Mouse (Mus musculus) MEL (cell line): ENCODE measurements at regions not wholly inside any gene's neighbourhood (a gene's known extent, or its start where the extent isn't known, plus 50 kb on each side); places are given as distances from the start of the nearest gene placed in this dataset.
"Not testable (repeated sequence)": the region's sequence is repeated elsewhere in the genome, so short reads cannot be mapped to it uniquely, and the experiment has no call there.

ENCODE experiments used
- DNase-seq: peaks from one replicate; pipeline ENCODE4 v3.0.0; 2011; ENCODE audit warnings: low read depth, low spot score
- H3K27ac ChIP-seq: 2 replicates; pipeline ENCODE4 v1.5.1; 2012; ENCODE audit warnings: low read depth, mild to moderate bottlenecking, control low read depth, low read length, moderate library complexity; ENCODE audit not compliant: control insufficient read depth
- H3K27me3 ChIP-seq, 2 experiments: fragments of 150-350 bp in 1 of 2; sonication (generic) in 1 of 2; 2 replicates each; pipeline ENCODE4 v1.6.1; 2012; ENCODE audit warnings: low read length in 2 of 2, mild to moderate bottlenecking in 2 of 2, improper control_type of control experiment in 1 of 2, moderate library complexity in 1 of 2; ENCODE audit not compliant: insufficient read depth in 2 of 2, control insufficient read depth in 1 of 2
- H3K36me3 ChIP-seq, 2 experiments: 2 replicates each; pipeline ENCODE4 v1.6.1; 2012 to 2014; ENCODE audit warnings: low read length in 2 of 2, improper control_type of control experiment in 1 of 2, inconsistent platforms in 1 of 2, mild to moderate bottlenecking in 1 of 2; ENCODE audit not compliant: insufficient read depth in 2 of 2, control insufficient read depth in 1 of 2
- H3K4me1 ChIP-seq, 2 experiments: fragments of 150-350 bp in 1 of 2; sonication (generic) in 1 of 2; 2 replicates each; pipeline ENCODE4 v1.6.1; 2012; ENCODE audit warnings: low read length in 2 of 2, improper control_type of control experiment in 1 of 2, mild to moderate bottlenecking in 1 of 2; ENCODE audit not compliant: insufficient read depth in 2 of 2, control insufficient read depth in 1 of 2
- H3K4me3 ChIP-seq, 2 experiments: fragments of 150-350 bp in 1 of 2; sonication (generic) in 1 of 2; 2 replicates each; pipeline ENCODE4 v1.5.1; 2012; ENCODE audit warnings: low read depth in 2 of 2, low read length in 2 of 2, mild to moderate bottlenecking in 2 of 2, moderate library complexity in 2 of 2, control low read depth in 1 of 2, improper control_type of control experiment in 1 of 2; ENCODE audit not compliant: control insufficient read depth in 1 of 2, insufficient read depth in 1 of 2
- H3K79me2 ChIP-seq: 2 replicates; pipeline ENCODE4 v1.6.1; 2012; ENCODE audit warnings: mild to moderate bottlenecking, low read length, moderate library complexity; ENCODE audit not compliant: control insufficient read depth, poor library complexity, insufficient read depth
- H3K9ac ChIP-seq: 2 replicates; pipeline ENCODE4 v1.6.1; 2012; ENCODE audit warnings: low read depth, mild to moderate bottlenecking, control low read depth, low read length, moderate library complexity; ENCODE audit not compliant: control insufficient read depth, poor library complexity, severe bottlenecking
- H3K9me3 ChIP-seq: fragments of 150-350 bp; sonication (generic); replicated peaks from 2 replicates; pipeline ENCODE4 v1.6.1; 2012; ENCODE audit warnings: mild to moderate bottlenecking, low read length, improper control_type of control experiment, moderate library complexity; ENCODE audit not compliant: insufficient read depth
- CHD2 ChIP-seq: IDR thresholded peaks from 2 replicates; pipeline ENCODE4 v1.6.1; 2011; ENCODE audit warnings: low read length, improper control_type of control experiment
- GABPA ChIP-seq: IDR thresholded peaks from 2 replicates; pipeline ENCODE4 v1.6.1; 2012; ENCODE audit warnings: low read depth, mild to moderate bottlenecking, inconsistent platforms, low read length, improper control_type of control experiment, moderate library complexity
- MAX ChIP-seq: IDR thresholded peaks from 2 replicates; pipeline ENCODE4 v1.6.1; 2011; ENCODE audit warnings: low read length, improper control_type of control experiment
- MXI1 ChIP-seq: IDR thresholded peaks from 2 replicates; pipeline ENCODE4 v1.6.1; 2011; ENCODE audit warnings: mild to moderate bottlenecking, low read depth, low read length, improper control_type of control experiment
- MYC ChIP-seq: IDR thresholded peaks from 2 replicates; pipeline ENCODE4 v1.6.1; 2011; ENCODE audit warnings: low read depth, mild to moderate bottlenecking, low read length, improper control_type of control experiment, moderate library complexity
- NRF1 ChIP-seq: IDR thresholded peaks from 2 replicates; pipeline ENCODE4 v1.6.1; 2014; ENCODE audit warnings: low read depth, mild to moderate bottlenecking, inconsistent platforms, low read length, improper control_type of control experiment, moderate library complexity; ENCODE audit not compliant: poor library complexity, insufficient read depth, severe bottlenecking
- POLR2AphosphoS2 ChIP-seq: IDR thresholded peaks from 2 replicates; pipeline ENCODE4 v1.6.1; 2011; ENCODE audit warnings: low read length, improper control_type of control experiment
- RCOR1 ChIP-seq: IDR thresholded peaks from 2 replicates; pipeline ENCODE4 v1.6.1; 2012; ENCODE audit warnings: low read depth, mild to moderate bottlenecking, inconsistent platforms, low read length, improper control_type of control experiment
- SIN3A ChIP-seq: IDR thresholded peaks from 2 replicates; pipeline ENCODE4 v1.6.1; 2012; ENCODE audit warnings: low read length, improper control_type of control experiment, inconsistent platforms
- TAL1 ChIP-seq: IDR thresholded peaks from 2 replicates; pipeline ENCODE4 v1.6.1; 2012; ENCODE audit warnings: mild to moderate bottlenecking, inconsistent platforms, low read length, moderate library complexity, mixed read lengths
- TCF12 ChIP-seq: IDR thresholded peaks from 2 replicates; pipeline ENCODE4 v1.6.1; 2014; ENCODE audit warnings: low read depth, mild to moderate bottlenecking, inconsistent platforms, low read length, improper control_type of control experiment, moderate library complexity
- ZC3H11A ChIP-seq: IDR thresholded peaks from 2 replicates; pipeline ENCODE4 v1.6.1; 2012; ENCODE audit warnings: low read depth, mild to moderate bottlenecking, inconsistent platforms, low read length, improper control_type of control experiment
- ZKSCAN1 ChIP-seq: IDR thresholded peaks from 2 replicates; pipeline ENCODE4 v1.6.1; 2012; ENCODE audit warnings: low read depth, mild to moderate bottlenecking, inconsistent platforms, low read length, improper control_type of control experiment, moderate library complexity
- ZMIZ1 ChIP-seq: IDR thresholded peaks from 2 replicates; pipeline ENCODE4 v1.6.1; 2012; ENCODE audit warnings: low read depth, mild to moderate bottlenecking, inconsistent platforms, low read length, improper control_type of control experiment, moderate library complexity
- ZNF384 ChIP-seq: IDR thresholded peaks from 2 replicates; pipeline ENCODE4 v1.6.1; 2012; ENCODE audit warnings: low read depth, mild to moderate bottlenecking, inconsistent platforms, low read length, improper control_type of control experiment

DNA sequence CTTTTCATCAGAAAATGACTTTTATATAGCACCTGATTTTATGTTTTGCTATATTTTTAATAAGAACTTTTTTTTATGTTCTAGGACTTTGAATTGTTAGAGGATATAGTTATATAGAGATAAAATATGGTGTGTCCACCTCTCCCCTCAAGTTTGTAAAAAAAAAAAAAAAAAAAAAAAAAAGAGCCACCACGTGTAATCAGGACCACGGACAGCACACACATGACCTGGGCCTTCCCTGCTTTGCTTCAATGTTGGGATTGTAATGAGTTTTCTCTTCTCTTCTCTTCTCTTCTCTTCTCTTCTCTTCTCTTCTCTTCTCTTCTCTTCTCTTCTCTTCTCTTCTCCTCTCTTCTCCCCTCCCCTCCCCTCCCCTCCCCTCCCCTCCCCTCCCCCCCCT, 78.5 kb downstream of the 1700010I14Rik start:
- not testable (repeated sequence) for H3K4me1 ChIP-seq, H3K27me3 ChIP-seq, H3K27ac ChIP-seq, H3K79me2 ChIP-seq, H3K9ac ChIP-seq, H3K9me3 ChIP-seq, H3K4me3 ChIP-seq, H3K36me3 ChIP-seq
- peak; percentile 37; the same call in 1 of the 2 replicates for TF ChIP-seq SIN3A
- TF ChIP-seq MXI1: peak; percentile 56
- 0 out of 2 replicates have a peak, but pooled peaks have one; percentile 20 for TF ChIP-seq MAX
- peak; percentile 94 for TF ChIP-seq ZNF384
- DNase-seq: peak; percentile 26

DNA sequence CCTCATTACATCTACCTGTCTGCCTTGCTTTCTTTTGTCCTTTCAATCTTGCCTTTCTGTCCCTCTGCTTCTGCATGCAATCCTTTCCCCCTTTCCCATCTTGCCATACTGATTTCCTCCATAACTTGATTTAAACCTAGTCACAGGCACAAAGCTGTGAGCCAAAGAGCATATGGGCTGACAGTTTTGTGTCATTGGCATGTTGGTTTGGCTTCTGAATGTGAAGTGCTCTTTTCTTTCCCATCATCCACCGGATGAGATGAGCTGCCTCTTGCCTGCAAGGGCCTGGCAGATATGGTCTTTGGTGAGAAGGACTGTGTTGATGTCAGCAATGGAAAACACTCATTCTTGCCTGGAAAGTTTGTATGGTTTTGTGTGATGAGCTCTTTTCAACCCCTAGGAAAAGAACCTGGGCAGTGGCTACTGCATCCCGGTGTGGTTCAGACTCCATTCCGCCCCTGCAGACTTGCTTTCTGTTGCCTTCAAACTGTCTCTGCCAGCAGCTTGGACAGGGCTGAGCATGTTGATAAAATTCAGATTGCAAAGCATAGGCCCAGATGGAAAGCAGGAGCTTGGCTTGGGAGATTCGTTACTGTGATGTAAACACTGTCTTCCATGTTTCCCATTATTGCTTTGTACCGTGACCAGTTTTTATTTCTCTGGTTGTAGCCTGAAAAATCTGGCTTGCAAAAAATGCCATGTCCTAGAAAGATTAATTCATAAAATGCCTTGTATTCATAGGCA, 80.9 kb downstream of the 1700010I14Rik start:
- Histone ChIP-seq H3K36me3 (no peaks in the 10 kb centered on the region), H3K4me1 (no peaks in the 10 kb centered on the region), H3K4me3 (no peak overlapping the region), H3K27ac (no peak overlapping the region), H3K79me2 (no peaks in the 10 kb centered on the region), H3K9ac (no peak overlapping the region), H3K27me3 (no peaks in the 10 kb centered on the region), H3K9me3 (no peaks in the 10 kb centered on the region)
- TF ChIP-seq TCF12: no peak
- no peak for TF ChIP-seq POLR2AphosphoS2
- no peak for TF ChIP-seq ZKSCAN1
- no peak for TF ChIP-seq MXI1
- TF ChIP-seq CHD2: no peak
- no peak for TF ChIP-seq RCOR1
- TF ChIP-seq GABPA: no peak
- DNase-seq: no peak

DNA sequence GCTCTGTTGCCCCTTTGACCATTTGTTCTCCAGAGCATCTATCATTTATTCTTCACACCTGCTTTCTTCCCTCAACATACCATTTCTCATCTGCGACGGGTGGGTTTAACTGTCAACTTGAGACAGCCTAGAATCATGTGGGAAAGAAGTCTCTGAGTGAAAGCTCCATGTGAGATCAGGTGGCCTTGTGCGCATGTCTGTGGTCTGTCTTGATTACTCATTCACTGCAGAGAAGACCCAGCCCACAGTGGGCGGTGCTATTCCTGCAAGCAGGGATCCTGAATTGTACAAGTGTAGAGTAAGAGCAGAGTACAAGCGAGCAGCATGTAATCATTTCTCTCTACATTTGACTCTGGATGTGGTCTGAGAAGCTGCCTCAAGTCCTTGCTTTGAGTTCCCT, 95.5 kb downstream of the 1700010I14Rik start:
- Histone ChIP-seq H3K9me3 (no peaks in the 10 kb centered on the region), H3K4me3 (no peak overlapping the region), H3K79me2 (no peaks in the 10 kb centered on the region), H3K27me3 (no peaks in the 10 kb centered on the region; a peak in 1 of 4 replicates), H3K27ac (no peak overlapping the region), H3K36me3 (no peaks in the 10 kb centered on the region), H3K4me1 (no peaks in the 10 kb centered on the region; a peak in 1 of 4 replicates), H3K9ac (no peak overlapping the region)
- peak; percentile 37 for DNase-seq
- TF ChIP-seq SIN3A: no peak
- TF ChIP-seq ZMIZ1: no peak
- no peak for TF ChIP-seq ZC3H11A
- TF ChIP-seq MYC: no peak
- TF ChIP-seq NRF1: peak; percentile 35; the same call in 1 of the 2 replicates
- TF ChIP-seq TAL1: no peak
- no peak for TF ChIP-seq ZKSCAN1
